Mouse (Mus musculus) left cerebral cortex, adult 9 months (tissue): ENCODE measurements around the gene Krt88.

Source experiments
- DNase-seq, 2 experiments: peaks; one replicate each; pipeline ENCODE4 v3.0.0; 2022; ENCODE audit warnings: low spot score in 2 of 2

Gene Krt88

GRCm38 (mm10) chr15:101447444-101447843, at the start of gene Krt88:
Gene Krt88, plus strand, starts transcription at chr15:101447744.
- no peak for DNase-seq

- DNase-seq: no peak
Measured at GRCm38 (mm10) chr15:101398269-101398668, 49.3 kb upstream of the Krt88 start.

GRCm38 (mm10) chr15:101410775-101411174, 36.8 kb upstream of the Krt88 start, which contains the start of gene Krt7:
Gene Krt7, plus strand, starts transcription at chr15:101411043.
- DNase-seq: no peak

GRCm38 (mm10) chr15:101412188-101412587, 35.4 kb upstream of the Krt88 start:
- DNase-seq: no peak

GRCm38 (mm10) chr15:101413916-101414635, 33.5 kb upstream of the Krt88 start:
- DNase-seq: no peak

- DNase-seq: no peak
Measured at GRCm38 (mm10) chr15:101414807-101415565, 32.6 kb upstream of the Krt88 start.

- no peak for DNase-seq
Measured at GRCm38 (mm10) chr15:101418950-101419349, 28.6 kb upstream of the Krt88 start.

GRCm38 (mm10) chr15:101420903-101421302, 26.6 kb upstream of the Krt88 start:
- DNase-seq: no peak

- no peak for DNase-seq
Measured at GRCm38 (mm10) chr15:101424914-101425313, 22.6 kb upstream of the Krt88 start.

- DNase-seq: no peak
Measured at GRCm38 (mm10) chr15:101436611-101437010, 10.9 kb upstream of the Krt88 start.

- no peak for DNase-seq
Measured at GRCm38 (mm10) chr15:101438555-101438954, 9.0 kb upstream of the Krt88 start, which contains the start of gene Krt87. Gene Krt87, minus strand, starts transcription at chr15:101438804.

GRCm38 (mm10) chr15:101440837-101441236, 6.7 kb upstream of the Krt88 start:
- DNase-seq: no peak

GRCm38 (mm10) chr15:101446572-101446971, 972 bp upstream of the Krt88 start:
- DNase-seq: no peak

GRCm38 (mm10) chr15:101453093-101453736, 5.7 kb downstream of the Krt88 start:
- peak; percentile 39 to 80 for DNase-seq

GRCm38 (mm10) chr15:101454774-101455173, 7.2 kb downstream of the Krt88 start:
- no peak for DNase-seq

- no peak for DNase-seq
Measured at GRCm38 (mm10) chr15:101455292-101455691, 7.7 kb downstream of the Krt88 start.

GRCm38 (mm10) chr15:101455891-101456290, 8.3 kb downstream of the Krt88 start:
- no peak for DNase-seq

GRCm38 (mm10) chr15:101458361-101458930, 10.9 kb downstream of the Krt88 start:
- DNase-seq: no peak

- DNase-seq: no peak
Measured at GRCm38 (mm10) chr15:101459283-101459682, 11.7 kb downstream of the Krt88 start.

GRCm38 (mm10) chr15:101463651-101464050, 16.1 kb downstream of the Krt88 start, which contains the start of gene Krt81:
Gene Krt81, minus strand, starts transcription at chr15:101463751.
- DNase-seq: no peak

GRCm38 (mm10) chr15:101469093-101469492, 21.5 kb downstream of the Krt88 start:
- no peak for DNase-seq

- no peak for DNase-seq
Measured at GRCm38 (mm10) chr15:101472952-101473528, 25.5 kb downstream of the Krt88 start, which contains the start of gene Krt86. Gene Krt86, plus strand, starts transcription at chr15:101473478.
